Mouse (Mus musculus): ENCODE data around the gene Tmem189. TPM values are rescaled to one million over a fixed set of nuclear protein-coding genes. Genes with fewer than 3 reads are reported as not detected.

Tmem189 gene
- 10 to 100 TPM; 31.2 to 33.5 TPM for total RNA-seq (2021)
- long read RNA-seq, experiment 1, transcript Tmem189-201 (6 exons, 2,329 nt) = major isoform, 35 of 48 reads
- long read RNA-seq, experiment 1, partial matches to known transcripts = 11 of 48 reads
- long read RNA-seq, experiment 1, other reads (novel, unspliced or antisense) = 2 of 48 reads
- long read RNA-seq, experiment 2, transcript Tmem189-201 (6 exons, 2,329 nt) = major isoform, 50 of 59 reads
- long read RNA-seq, experiment 2, partial matches to known transcripts = 2 of 59 reads
- long read RNA-seq, experiment 2, other reads (novel, unspliced or antisense) = 6 of 59 reads

- peak; percentile 64 for DNase-seq
Measured at GRCm38 (mm10) chr2:167689501-167690218, at the start of gene Tmem189. Gene Tmem189 (minus strand): TSS chr2:167689822.

GRCm38 (mm10) chr2:167739030-167739429, 49.4 kb upstream of the Tmem189 start:
- DNase-seq = no peak

- DNase-seq = no peak
Measured at GRCm38 (mm10) chr2:167734861-167735260, 45.2 kb upstream of the Tmem189 start.

- DNase-seq = no peak
Measured at GRCm38 (mm10) chr2:167731149-167731548, 41.5 kb upstream of the Tmem189 start.

DNA sequence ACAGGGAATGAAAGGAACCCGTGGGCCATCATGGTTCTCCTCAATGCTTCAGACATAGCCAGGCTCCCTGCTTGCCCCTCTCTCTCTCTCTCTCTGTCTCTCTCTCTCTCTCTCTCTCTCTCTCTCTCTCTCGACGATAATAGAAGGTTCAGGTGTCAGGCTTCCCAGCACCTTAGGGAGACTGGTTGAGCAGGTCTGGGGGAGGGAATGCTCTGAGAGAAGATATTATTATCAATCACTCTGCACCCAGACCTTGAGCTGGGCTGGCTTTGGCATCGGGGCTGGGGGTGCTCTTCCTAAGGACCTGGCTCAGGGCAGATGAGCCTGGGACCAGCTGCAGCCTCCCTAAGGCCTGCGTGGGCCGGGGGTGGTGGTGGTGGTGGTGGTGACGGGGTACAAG, 40.4 kb upstream of the Tmem189 start:
- DNase-seq = no peak

DNA sequence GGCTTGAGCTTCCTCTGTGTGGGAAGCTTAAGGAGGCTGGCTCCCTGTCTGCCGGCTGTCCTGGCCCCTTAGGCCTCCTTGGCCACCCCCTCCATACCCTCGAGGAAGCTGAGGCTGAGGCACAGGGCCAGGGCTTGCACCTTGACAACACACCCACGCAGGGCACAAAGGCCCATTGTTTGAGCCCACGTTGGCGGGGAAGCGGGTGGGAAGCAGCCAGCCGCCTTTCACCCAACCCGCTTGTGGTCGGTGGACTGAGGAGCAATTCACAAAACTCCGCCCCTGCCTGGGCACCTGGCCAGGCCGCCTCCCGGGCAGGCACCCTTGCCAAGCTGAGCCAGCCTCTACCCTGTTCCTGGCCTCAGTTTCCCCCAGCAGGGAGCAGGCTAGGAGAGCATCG, 37.5 kb upstream of the Tmem189 start:
- peak; percentile 72 for DNase-seq

GRCm38 (mm10) chr2:167725879-167726278, 36.3 kb upstream of the Tmem189 start:
- DNase-seq = no peak

DNA sequence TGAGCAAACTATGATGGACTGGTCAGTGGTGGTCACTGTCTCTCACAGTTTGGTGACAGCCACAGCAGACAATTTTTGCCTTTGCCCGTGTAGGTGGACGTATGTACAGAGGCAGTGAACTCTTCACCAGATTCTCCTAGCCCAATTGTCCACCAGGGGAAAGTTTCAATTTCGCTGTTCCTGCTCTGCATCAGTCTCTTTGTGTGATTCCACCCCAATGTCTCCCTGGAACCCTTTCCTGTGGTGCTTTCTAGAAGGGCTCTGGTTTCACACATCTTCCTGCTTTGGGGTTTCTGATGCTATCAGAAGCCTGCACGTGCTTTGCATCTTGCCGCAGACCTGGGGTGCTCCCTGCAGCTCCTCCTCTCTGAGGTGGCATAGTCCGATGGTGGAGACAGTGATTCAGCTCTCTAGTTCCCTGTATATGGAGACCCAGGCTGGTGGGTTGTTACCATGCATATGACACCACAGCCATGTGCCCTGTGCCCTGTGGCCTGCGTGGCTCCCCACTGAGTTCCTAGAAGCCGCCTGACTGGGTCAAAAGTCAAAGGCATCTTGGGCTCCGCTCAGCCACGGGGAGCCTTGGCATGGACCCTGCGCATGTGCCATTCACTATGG, 34.1 kb upstream of the Tmem189 start:
- no peak for DNase-seq

DNA sequence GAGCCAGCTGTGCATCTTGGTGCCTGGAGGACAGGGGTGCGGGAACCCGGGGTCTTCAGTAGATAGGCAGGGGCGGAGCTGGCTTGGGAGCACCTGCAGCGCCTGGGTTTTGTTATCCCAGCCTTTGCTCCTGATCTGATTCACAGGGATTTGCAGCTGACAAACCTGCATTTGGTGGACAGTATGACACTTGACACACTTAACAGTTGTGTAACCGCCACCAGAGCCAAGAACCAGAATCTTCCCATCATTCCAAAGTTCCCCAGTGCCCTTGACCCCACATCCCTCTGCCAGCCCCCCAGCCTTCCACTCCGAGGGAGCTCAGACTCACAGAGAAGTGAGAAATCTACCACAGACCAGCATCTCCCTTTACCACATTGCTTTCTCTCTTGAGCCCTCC, 32.9 kb upstream of the Tmem189 start:
- DNase-seq = no peak

DNA sequence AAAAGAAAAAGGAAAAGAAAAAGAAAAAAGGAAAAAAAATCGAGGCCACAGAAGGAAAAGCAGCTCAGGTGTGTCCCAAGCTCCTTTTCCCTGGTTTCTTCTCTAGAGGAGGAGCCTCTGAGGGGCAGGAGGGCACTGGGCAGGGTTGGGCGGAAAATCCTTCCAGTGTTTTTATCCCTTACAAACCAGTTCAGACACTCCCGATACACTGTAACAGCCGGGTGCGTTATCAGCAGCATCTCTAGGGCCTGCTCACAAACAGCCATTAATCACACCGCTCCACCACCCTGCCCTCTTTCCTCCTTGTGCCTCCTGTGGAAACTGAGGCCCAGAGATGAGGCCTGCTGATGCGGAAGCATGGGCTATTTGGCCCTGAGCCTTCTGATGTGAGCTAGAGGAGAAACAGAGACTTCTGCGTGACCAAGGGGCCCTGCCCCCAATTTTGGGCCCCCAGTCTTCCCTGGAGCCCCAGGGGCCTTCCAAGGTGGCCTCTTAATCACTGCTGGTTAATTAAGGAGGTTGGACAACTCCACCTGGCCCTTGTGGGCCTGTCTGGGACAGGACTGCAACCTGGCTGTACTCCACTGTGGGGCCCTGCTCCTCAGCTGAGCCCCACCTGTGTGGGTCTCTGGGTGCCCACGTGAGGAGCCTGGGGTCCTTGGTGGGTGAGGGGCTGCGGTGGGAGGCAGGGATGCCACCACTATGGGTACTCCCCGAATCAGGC, 31.7 kb upstream of the Tmem189 start:
- DNase-seq = no peak

DNA sequence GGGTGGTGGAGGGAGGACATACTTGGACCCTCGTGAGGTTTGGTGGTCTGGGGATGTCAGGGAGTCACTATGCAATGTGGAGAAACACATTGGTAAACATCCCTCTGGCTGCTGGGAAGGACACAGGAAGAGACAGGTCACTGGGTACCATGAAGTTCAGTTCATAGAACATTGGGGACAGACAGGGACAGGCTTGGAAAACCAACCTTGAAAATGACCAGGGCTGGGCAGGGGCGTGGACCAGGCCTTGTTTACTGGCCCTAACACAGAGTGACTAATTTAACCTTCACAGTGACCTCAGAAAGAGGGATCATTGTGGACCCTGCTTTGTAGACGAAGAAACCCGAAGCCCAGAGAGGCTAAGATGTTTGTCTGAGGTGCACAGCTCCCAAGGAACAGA, 29.9 kb upstream of the Tmem189 start:
- no peak for DNase-seq

- DNase-seq = no peak
Measured at GRCm38 (mm10) chr2:167717208-167717607, 27.6 kb upstream of the Tmem189 start.

GRCm38 (mm10) chr2:167715008-167715407, 25.4 kb upstream of the Tmem189 start:
- no peak for DNase-seq

GRCm38 (mm10) chr2:167714298-167714697, 24.7 kb upstream of the Tmem189 start:
- no peak for DNase-seq

DNA sequence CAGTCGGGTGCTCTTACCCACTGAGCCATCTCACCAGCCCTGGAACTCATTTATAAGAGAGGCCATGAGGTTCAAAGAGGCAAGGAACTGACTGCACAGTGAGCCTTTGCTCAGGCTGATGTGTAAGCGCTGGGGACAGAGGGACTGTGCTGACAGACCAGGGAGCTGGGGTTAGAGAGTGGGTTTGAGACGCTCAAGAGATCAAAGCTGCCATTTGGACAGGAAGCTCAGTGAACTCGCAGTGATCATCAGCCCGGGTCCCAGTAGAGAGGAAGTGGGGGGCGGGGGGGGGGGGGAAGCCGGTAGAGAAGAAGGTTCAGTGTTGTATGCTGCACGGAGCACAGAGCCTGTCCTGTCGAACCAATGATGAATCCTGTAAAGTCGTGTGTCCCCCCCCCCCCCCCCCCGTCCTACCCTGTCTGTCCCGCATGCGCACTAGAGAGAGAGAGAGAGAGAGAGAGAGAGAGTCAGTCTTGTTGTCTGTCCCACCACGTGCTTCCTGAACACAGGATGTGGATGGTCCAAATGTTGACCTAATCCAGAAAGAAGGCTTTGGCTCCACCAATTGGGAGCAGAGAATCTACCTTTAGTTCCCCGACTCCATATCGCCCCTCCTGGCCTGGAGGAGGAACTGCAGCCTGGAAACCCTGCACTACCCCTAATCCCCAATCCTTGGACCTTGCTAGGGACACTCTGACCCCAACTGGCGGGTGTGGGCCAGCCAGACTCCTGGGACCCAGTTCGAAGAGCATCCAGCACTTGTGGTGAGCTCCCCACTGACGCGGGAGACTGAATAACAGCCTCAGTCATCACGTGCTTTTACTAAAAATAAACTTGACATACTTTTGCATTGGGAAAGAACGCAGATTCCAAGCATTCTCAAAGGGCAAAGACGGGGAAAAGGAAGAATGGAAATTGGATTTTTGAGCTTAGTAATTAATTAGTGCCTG, 23.5 kb upstream of the Tmem189 start:
- DNase-seq = peak; percentile 58

GRCm38 (mm10) chr2:167710574-167710973, 21.0 kb upstream of the Tmem189 start:
- DNase-seq = no peak

DNA sequence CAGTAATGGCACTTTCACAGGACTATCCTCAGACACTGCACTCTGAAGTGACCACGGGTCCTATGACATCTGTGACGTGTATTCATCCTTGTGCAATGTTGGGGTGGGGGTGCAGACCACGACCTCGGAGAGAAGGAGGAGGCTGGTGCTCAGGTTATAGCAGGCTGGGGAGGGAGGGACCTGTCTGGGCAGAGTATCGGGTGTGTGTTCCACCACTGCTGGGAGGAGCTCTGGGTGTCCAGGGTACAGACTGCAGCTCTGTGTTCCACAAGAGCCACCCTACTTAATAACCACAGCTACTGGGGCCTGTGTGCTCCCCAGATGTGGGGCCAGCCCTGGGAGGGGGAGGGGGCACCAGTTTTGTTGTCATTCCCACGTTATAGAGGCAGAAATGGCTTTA, 20.3 kb upstream of the Tmem189 start:
- no peak for DNase-seq

GRCm38 (mm10) chr2:167708373-167708772, 18.8 kb upstream of the Tmem189 start:
- DNase-seq = no peak

DNA sequence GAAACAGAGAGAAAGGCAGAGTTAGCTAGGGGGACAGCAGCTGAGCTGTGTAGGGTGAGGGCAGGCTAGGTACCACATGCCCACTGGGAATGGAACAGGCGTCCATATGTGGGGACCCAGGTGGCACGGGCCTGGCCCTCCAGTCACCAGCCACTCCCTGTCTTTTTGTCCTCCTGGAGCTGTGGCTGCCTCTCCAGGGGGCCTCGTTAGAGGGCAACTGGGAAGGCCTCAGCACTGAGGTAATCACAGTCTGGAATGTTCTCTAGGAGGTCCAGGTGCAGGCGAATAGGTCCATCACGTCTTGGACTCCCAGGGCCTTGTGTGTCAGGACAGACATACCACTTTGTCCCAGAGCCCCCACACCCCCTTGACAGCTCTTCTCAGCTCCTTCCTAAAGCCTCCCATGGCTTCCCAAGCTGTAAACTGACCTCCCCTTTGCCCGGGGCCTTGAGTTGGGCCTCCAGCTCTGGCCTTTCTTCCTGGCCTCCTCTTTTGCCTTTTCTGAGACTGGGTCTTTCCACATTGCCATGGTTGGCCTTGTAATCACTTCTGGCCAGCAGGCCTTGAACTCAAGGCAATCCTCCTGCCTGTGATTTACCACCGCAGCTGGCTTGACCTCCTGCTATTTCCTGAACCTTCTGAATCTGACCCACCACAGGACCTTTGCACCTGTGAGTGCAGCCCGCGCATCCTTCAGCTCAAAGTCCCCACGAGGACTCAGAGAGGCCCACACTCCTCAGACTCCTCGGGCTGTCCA, 16.7 kb upstream of the Tmem189 start:
- no peak for DNase-seq

DNA sequence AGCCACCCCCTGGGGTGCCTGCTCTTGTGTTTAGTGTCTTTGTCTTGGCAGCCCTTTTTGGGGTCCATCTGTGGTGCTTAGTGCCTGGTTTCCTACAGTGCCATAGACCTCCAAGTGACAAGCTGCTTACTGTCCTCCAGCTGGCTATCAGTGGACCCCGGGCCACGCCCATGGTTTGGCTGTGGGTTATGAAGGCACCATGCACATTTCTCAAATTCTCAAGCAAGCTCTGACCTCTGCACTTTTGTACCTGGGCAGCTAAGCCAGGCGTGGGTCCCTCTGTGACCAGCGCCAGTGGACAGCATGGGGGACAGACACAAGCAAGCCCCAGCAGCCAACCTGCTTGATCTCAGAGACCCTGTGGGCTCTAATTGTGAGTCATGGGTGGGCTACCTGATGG, 14.8 kb upstream of the Tmem189 start:
- DNase-seq = no peak

- DNase-seq = peak; percentile 77
Measured at GRCm38 (mm10) chr2:167702126-167702525, 12.5 kb upstream of the Tmem189 start.

Measured in adrenal gland, postnatal 10 days (tissue).